Mouse (Mus musculus) adipocyte (in vitro differentiated cells): Measurements from ENCODE around the gene Agtr1a.

Source experiments
- DNase-seq: peaks from one replicate; pipeline ENCODE4 v3.0.0-alpha.2; 2016; ENCODE audit warnings: low spot score

Gene Agtr1a

GRCm38 (mm10) chr13:30336148-30336801 is at the start of gene Agtr1a:
Gene Agtr1a, plus strand, starts transcription at chr13:30336441.
- no peak for DNase-seq

GRCm38 (mm10) chr13:30310221-30310620 is 26.0 kb upstream of the Agtr1a start:
- DNase-seq = no peak

- no peak for DNase-seq
Observed at GRCm38 (mm10) chr13:30324669-30325346, 11.4 kb upstream of the Agtr1a start.

- DNase-seq = no peak
Observed at GRCm38 (mm10) chr13:30331061-30331460, 5.2 kb upstream of the Agtr1a start.

- no peak for DNase-seq
Observed at GRCm38 (mm10) chr13:30331851-30332250, 4.4 kb upstream of the Agtr1a start.

GRCm38 (mm10) chr13:30332581-30332980 is 3.7 kb upstream of the Agtr1a start:
- no peak for DNase-seq

GRCm38 (mm10) chr13:30334667-30335066 is 1.6 kb upstream of the Agtr1a start:
- DNase-seq = no peak

- no peak for DNase-seq
Observed at GRCm38 (mm10) chr13:30336913-30337312, 672 bp downstream of the Agtr1a start.

GRCm38 (mm10) chr13:30337646-30338045 is 1.4 kb downstream of the Agtr1a start:
- no peak for DNase-seq

GRCm38 (mm10) chr13:30338576-30338975 is 2.3 kb downstream of the Agtr1a start:
- no peak for DNase-seq

GRCm38 (mm10) chr13:30339927-30340326 is 3.7 kb downstream of the Agtr1a start:
- DNase-seq = no peak

- DNase-seq = no peak
Observed at GRCm38 (mm10) chr13:30341987-30342898, 6.0 kb downstream of the Agtr1a start.

GRCm38 (mm10) chr13:30345427-30345913 is 9.2 kb downstream of the Agtr1a start:
- DNase-seq = no peak

- DNase-seq = no peak
Observed at GRCm38 (mm10) chr13:30346881-30347280, 10.6 kb downstream of the Agtr1a start.

GRCm38 (mm10) chr13:30348306-30348705 is 12.1 kb downstream of the Agtr1a start:
- DNase-seq = no peak

- DNase-seq = no peak
Observed at GRCm38 (mm10) chr13:30351966-30352365, 15.7 kb downstream of the Agtr1a start.

GRCm38 (mm10) chr13:30354991-30355580 is 18.8 kb downstream of the Agtr1a start:
- no peak for DNase-seq

- no peak for DNase-seq
Observed at GRCm38 (mm10) chr13:30355979-30356378, 19.7 kb downstream of the Agtr1a start.

- DNase-seq = peak; percentile 5
Observed at GRCm38 (mm10) chr13:30358456-30359168, 22.4 kb downstream of the Agtr1a start.

- DNase-seq = no peak
Observed at GRCm38 (mm10) chr13:30359886-30360285, 23.6 kb downstream of the Agtr1a start.

GRCm38 (mm10) chr13:30361002-30361401 is 24.8 kb downstream of the Agtr1a start:
- DNase-seq = no peak
